Mouse (Mus musculus) c-Kit-negative CD71-positive TER-119-positive erythroid progenitor cells, embryonic 14.5 days (primary cell): ENCODE measurements around the gene Edem3.
"Not testable (repeated sequence)": the region's sequence is repeated elsewhere in the genome, so short reads cannot be mapped to it uniquely, and the experiment has no call there.

Source experiments
- DNase-seq: peaks from one replicate; pipeline ENCODE4 v3.0.0-alpha.2; 2013; ENCODE audit warnings: low read depth, low spot score

Edem3 gene

DNA sequence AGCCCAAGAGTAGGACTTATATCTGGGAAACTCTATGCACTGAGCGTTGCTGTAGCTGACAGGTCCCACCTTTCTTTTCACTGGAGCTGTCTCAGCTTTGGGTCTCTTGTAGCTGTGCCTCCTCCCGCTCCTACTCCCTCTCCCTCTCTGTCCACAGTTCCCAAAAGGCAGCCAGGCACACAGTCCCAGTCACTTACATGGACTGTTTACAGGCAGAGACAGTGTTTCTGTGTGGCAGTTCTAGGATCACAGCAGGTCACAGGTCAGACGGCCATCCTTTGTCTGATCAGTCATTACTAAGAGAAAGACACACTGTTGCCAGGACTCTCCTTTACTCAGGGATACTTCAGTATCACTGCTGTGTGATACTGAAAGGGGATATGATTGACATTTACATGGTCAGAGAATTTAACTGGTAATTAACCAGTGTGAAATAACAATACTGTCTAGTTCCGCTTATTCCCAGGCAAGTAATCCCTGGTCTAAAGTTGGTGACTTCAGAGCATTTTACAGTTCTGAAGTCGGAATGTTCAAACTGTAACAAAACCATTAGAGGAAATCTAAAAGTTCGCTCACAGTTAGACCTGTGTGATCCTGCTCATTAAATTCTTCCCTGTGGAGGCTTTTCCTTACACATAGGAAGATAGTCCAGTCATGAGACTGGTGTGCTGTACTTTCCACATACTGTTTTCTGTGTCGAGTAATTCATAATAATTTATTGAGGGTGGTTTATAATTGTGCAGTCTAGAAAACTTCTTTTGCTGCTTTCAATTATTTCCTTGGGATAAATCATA is 55.7 kb downstream of the Edem3 start:
- DNase-seq, result no peak

GRCm38 (mm10) chr1:151811456-151811855 is 56.3 kb downstream of the Edem3 start:
- no peak for DNase-seq

GRCm38 (mm10) chr1:151812004-151812712 is 57.0 kb downstream of the Edem3 start:
- DNase-seq, result no peak

DNA sequence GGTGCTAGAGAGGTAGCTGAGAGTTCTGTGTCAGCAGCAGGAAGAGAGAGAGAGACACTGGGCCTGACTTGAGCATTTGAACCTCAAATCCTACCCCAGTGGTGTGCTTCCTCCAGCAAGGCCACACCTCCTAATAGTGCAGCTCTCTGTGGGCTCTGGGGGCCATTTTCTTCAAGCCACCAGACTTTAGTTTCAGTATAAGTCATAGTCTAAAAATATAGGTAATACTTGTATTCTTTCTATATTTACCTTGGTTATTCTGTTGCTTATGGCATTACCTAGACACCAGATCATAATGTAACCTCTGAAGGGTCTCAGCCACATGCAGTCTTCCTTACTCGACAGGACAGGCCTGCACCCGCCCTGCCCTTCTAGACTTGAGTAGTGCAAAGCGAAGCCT is 60.9 kb downstream of the Edem3 start:
- no peak for DNase-seq

DNA sequence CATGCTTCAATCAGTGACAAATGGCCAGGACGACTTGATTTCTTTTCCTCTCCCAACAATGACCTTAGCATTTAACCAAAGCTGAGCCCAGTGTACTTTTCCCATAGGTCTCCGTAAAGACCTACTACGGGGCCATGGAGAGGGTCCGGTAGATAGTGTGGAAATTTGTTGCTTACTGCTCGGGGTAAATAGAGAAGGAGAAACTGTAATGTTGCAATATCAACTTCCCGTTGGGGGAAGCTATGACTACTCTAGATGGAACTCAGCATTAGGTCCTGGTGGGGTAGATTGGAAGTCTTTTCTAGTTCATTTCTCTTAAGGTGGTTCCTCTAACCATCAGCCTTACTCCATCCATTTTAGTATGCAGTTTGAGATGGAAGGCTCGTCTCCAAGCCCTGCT is 64.0 kb downstream of the Edem3 start:
- DNase-seq, result no peak

DNA sequence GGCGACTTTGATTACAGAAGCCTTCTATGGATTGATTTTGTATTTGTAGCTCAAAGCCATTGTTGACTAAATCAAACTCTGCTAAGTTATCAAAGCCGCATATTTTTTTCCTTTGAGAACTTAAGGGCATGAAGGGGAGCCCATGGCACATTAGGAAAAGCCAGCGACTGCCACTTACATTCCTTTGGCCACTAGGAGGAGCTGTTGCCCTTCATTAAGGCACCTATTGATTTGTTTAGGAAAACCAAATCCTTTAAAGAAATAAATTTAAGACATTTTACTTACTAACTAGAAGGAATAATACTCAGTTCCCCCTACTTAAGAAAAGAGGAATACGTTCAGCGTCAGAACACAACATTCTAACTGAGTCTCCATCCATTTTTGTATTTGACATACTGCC is 65.3 kb downstream of the Edem3 start:
- DNase-seq, result peak; percentile 49

- DNase-seq, result no peak
These were observed 69.9 kb downstream of the Edem3 start for GRCm38 (mm10) chr1:151825065-151825464.

- DNase-seq, result no peak
These were observed 76.6 kb downstream of the Edem3 start for GRCm38 (mm10) chr1:151831791-151832190.

DNA sequence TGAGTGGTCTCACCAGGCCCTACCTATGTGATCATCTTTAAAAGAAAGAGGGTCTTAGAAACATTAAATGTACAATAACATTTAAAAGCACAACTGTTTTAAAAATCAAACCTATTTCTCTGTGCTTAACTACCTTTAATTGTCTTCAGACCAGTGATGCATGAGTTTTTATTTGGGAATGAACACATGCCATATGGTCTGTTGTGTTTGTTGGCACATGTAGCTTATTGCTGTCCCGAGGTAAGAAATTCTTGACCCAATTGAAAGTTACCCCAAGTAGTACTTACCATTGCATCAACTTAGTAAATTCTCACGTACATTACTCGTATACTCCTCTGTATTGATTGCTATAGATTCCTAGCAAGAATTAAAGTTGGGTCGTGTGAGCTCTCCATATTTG is 80.1 kb downstream of the Edem3 start:
- no peak for DNase-seq

GRCm38 (mm10) chr1:151840345-151840744 is 85.2 kb downstream of the Edem3 start:
- DNase-seq, result not testable (repeated sequence)

GRCm38 (mm10) chr1:151845252-151845832 is 90.2 kb downstream of the Edem3 start:
- DNase-seq, result no peak

DNA sequence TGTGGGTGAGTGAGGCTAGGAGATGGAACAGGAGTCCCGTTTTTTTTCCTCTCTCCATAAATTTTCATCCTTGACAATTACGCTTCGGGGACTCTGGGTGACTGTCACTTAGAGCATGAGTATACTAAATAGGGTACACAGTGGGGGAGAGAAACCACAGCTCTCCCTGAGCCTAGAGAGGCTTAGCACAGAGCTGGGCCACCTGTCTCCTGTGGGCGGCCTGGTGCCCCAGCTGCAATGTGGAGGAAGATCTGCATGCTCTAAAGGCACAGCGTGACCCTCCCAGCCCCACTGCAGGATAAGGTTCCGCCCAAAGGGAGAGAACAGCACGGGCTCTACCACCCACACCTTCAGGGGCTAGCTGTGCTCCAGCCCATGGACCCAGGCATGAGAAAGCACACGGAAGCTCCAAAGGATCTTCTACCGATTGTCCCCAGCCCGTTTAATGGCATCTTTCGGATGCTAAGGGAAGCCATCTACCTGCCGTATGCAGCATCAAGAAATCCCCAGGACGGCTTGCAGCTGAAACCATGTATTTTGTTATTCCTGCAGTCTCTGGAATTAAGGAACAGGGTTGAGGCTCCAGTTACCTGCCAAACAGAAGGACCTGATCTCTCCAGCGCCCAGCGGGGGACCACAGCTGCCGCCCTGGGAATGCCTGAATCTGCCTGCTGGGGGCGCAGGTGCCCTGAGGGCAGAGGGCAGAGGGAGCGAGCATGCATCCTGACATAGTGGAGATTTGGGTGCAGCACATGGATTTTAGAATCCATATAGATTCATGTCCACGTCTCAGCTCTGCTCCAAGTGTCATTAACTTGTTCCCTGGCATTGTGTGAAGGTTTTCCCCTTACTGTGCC is 91.0 kb downstream of the Edem3 start:
- no peak for DNase-seq

- DNase-seq, result no peak
These were observed 93.1 kb downstream of the Edem3 start for GRCm38 (mm10) chr1:151848286-151848685.

- no peak for DNase-seq
These were observed 94.9 kb downstream of the Edem3 start for GRCm38 (mm10) chr1:151849993-151850608.

- DNase-seq, result no peak
These were observed 96.1 kb downstream of the Edem3 start for GRCm38 (mm10) chr1:151851051-151851848.

GRCm38 (mm10) chr1:151851976-151852375 is 96.8 kb downstream of the Edem3 start:
- no peak for DNase-seq

DNA sequence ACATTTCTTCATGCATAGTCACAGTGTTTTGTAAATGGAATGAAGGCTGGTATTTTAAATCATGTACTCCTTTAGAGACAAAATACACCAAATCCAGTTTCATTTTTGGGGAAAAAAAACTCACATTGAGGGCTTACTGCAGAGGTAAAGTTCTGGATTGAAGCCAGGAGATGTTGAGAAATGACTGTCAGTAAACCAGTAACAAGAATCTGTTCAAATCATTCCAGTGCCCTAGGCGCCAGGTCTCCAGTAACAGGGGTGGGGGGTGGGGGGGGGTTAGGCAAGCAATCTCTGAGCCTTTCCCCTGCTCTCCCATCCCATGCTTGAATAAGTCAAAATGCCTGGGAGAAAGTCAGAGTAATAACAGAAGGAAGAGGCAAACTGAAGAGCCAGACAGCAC is 100.4 kb downstream of the Edem3 start:
- no peak for DNase-seq

GRCm38 (mm10) chr1:151858474-151858873 is 103.3 kb downstream of the Edem3 start:
- DNase-seq, result no peak

DNA sequence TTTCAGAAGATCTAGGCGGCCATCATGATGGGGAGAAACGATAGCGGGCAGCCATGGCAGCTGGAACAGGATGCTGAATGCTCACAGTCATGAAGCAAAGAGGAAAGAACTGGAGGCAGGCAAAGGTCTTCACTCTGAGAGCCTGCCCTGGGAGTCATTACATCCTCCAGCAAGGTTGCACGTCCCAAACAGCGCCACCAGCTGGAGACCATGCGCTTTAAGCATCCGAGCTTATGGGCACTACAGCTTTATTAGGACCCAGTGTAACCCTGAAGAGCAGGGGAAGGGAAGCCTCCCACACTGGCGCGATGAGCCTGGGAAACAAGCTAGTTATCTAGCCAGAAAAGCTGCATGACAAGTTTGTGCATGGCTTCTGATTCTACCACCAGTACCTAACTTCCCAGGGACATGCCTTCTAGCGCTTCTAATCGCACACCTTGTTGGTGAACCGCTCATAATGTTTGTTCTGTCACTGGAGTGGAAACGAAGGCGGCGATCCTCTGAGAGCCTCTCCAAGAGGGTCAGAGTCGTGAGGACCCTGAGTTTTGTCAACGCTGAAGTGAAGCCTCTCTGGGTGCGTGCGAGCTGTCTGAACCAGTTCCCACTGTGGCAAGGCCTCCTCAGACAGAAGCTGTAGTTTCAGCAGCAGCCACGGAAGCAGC is 106.3 kb downstream of the Edem3 start:
- no peak for DNase-seq

- no peak for DNase-seq
These were observed 106.9 kb downstream of the Edem3 start for GRCm38 (mm10) chr1:151862109-151862508.
